Mouse (Mus musculus) embryo, embryonic 11.5 days (tissue): ENCODE measurements around the gene Sh3bp2.

Experiments
- DNase-seq: peaks from one replicate; pipeline ENCODE4 v3.0.0-alpha.2; 2012; ENCODE audit warnings: low read depth, low spot score

Gene Sh3bp2

GRCm38 (mm10) chr5:34524511-34524910 is 1.1 kb upstream of the Sh3bp2 start:
- DNase-seq, result no peak

- no peak for DNase-seq
Observed at GRCm38 (mm10) chr5:34526477-34526775, 788 bp downstream of the Sh3bp2 start.

GRCm38 (mm10) chr5:34527352-34527751 is 1.7 kb downstream of the Sh3bp2 start:
- no peak for DNase-seq

- DNase-seq, result no peak
Observed at GRCm38 (mm10) chr5:34528724-34529123, 3.1 kb downstream of the Sh3bp2 start.

- no peak for DNase-seq
Observed at GRCm38 (mm10) chr5:34530116-34530515, 4.5 kb downstream of the Sh3bp2 start.

GRCm38 (mm10) chr5:34530687-34531086 is 5.0 kb downstream of the Sh3bp2 start:
- DNase-seq, result no peak

GRCm38 (mm10) chr5:34533066-34533465 is 7.4 kb downstream of the Sh3bp2 start:
- no peak for DNase-seq

- no peak for DNase-seq
Observed at GRCm38 (mm10) chr5:34533820-34534219, 8.2 kb downstream of the Sh3bp2 start.

GRCm38 (mm10) chr5:34534776-34535581 is 9.3 kb downstream of the Sh3bp2 start:
- no peak for DNase-seq

GRCm38 (mm10) chr5:34535831-34536230 is 10.2 kb downstream of the Sh3bp2 start:
- DNase-seq, result no peak

- no peak for DNase-seq
Observed at GRCm38 (mm10) chr5:34538079-34538478, 12.4 kb downstream of the Sh3bp2 start.

- DNase-seq, result no peak
Observed at GRCm38 (mm10) chr5:34538527-34538926, 12.9 kb downstream of the Sh3bp2 start.

- DNase-seq, result no peak
Observed at GRCm38 (mm10) chr5:34539121-34539520, 13.5 kb downstream of the Sh3bp2 start.

- no peak for DNase-seq
Observed at GRCm38 (mm10) chr5:34542166-34542565, 16.5 kb downstream of the Sh3bp2 start.

GRCm38 (mm10) chr5:34543114-34543513 is 17.5 kb downstream of the Sh3bp2 start:
- no peak for DNase-seq

GRCm38 (mm10) chr5:34547410-34547809 is 21.8 kb downstream of the Sh3bp2 start:
- peak; percentile 9 for DNase-seq

GRCm38 (mm10) chr5:34549135-34549482 is 23.5 kb downstream of the Sh3bp2 start:
- DNase-seq, result no peak

- peak; percentile 48 for DNase-seq
Observed at GRCm38 (mm10) chr5:34549483-34550221, 24.0 kb downstream of the Sh3bp2 start.

- no peak for DNase-seq
Observed at GRCm38 (mm10) chr5:34550251-34550650, 24.6 kb downstream of the Sh3bp2 start.

GRCm38 (mm10) chr5:34551821-34552220 is 26.2 kb downstream of the Sh3bp2 start:
- DNase-seq, result no peak

GRCm38 (mm10) chr5:34563854-34564253 is 38.2 kb downstream of the Sh3bp2 start:
- DNase-seq, result no peak

- DNase-seq, result no peak
Observed at GRCm38 (mm10) chr5:34564291-34564690, 38.7 kb downstream of the Sh3bp2 start.
